Mouse (Mus musculus) E14TG2a.4 (cell line): ENCODE results near the gene Trpc2.

Experiments used
- CTCF ChIP-seq: conservative IDR thresholded peaks from 2 replicates; pipeline ENCODE4 v1.5.1; 2014; ENCODE audit warnings: low read length
- NANOG ChIP-seq: IDR thresholded peaks from 2 replicates; pipeline ENCODE4 v1.6.1; 2014; ENCODE audit warnings: borderline replicate concordance, low read length, mixed read lengths

DNA sequence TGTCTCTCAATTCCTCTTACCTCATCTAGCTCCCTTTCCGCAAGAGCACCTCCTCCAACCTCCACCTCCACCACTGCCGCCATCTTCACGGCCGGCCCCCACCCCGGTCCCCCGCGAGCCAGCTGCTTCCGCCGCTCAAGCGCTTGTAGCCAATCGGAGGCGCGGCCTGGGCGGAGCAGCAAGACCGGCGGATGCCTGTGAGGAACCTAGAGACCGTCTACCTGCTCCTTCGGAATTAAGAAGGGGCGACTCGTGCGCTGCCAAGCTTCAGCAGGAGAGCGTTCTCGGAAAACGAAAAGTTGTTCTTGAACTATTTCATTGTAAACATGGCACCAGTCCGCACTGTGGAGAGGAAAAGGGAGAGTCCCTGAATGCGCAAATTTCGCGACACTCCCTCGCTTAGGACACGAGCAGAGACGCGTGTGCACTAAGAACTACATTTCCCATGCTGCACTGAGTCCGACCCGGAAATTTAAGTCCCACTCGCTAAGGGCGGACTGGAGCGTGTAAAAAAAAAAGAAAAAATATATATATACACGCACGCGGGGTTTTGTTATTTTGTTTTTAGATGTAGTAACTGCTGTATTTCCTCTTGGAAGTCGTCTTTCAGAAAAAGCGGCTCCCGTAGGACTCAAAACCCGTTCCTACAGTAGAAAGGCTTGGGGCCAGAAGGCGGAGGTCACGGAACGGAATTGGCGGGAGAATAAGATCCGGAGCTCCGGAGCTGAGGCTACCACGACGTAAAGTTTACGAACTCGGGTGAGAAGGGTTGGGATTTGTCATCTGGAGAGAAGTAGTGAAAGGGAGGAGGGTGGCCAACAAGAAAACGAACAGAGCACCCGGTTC is 17.6 kb upstream of the Trpc2 start, which contains the start of the genes Rnf121, Xndc1 and Xntrpc:
- TF ChIP-seq CTCF (no peak), NANOG (no peak)
